Mouse (Mus musculus): ENCODE measurements at regions not wholly inside any gene's neighbourhood (a gene's known extent, or its start where the extent isn't known, plus 50 kb on each side); places are given as distances from the start of the nearest gene placed in this dataset.
"Not testable (repeated sequence)": the region's sequence is repeated elsewhere in the genome, so short reads cannot be mapped to it uniquely, and the experiment has no call there.

GRCm38 (mm10) chr7:73688451-73688850, 51.7 kb upstream of the Fam174b start:
- TF ChIP-seq CTCF (IDR thresholded peaks at IDR 0.05; ENCODE audit: borderline replicate concordance, insufficient read depth, low read length) (no peak), POLR2A (IDR thresholded peaks at IDR 0.05; ENCODE audit: low read depth, low read length) (no peak)
- Histone ChIP-seq H3K27ac (ENCODE audit: insufficient read depth, low read length) (no peak overlapping the region), H3K4me3 (ENCODE audit: insufficient read depth, low read length) (no peak overlapping the region), H3K4me1 (ENCODE audit: control insufficient read depth, insufficient read depth, low read length) (no peaks in the 10 kb centered on the region)

- not testable (repeated sequence) for H3K4me3 ChIP-seq (ENCODE audit: insufficient read depth, low read length); H3K27ac ChIP-seq (ENCODE audit: insufficient read depth, low read length); H3K4me1 ChIP-seq (ENCODE audit: control insufficient read depth, insufficient read depth, low read length)
These were observed 53.9 kb upstream of the Fam174b start for GRCm38 (mm10) chr7:73686245-73686644.

GRCm38 (mm10) chr7:73682756-73683155, 57.3 kb upstream of the Fam174b start:
- no peak for TF ChIP-seq CTCF (IDR thresholded peaks at IDR 0.05; ENCODE audit: borderline replicate concordance, insufficient read depth, low read length)
- TF ChIP-seq POLR2A (IDR thresholded peaks at IDR 0.05; ENCODE audit: low read depth, low read length), result no peak
- H3K27ac ChIP-seq (ENCODE audit: insufficient read depth, low read length), result no peak overlapping the region
- no peak overlapping the region for H3K4me3 ChIP-seq (ENCODE audit: insufficient read depth, low read length)
- H3K4me1 ChIP-seq (ENCODE audit: control insufficient read depth, insufficient read depth, low read length), result no peaks in the 10 kb centered on the region

DNA sequence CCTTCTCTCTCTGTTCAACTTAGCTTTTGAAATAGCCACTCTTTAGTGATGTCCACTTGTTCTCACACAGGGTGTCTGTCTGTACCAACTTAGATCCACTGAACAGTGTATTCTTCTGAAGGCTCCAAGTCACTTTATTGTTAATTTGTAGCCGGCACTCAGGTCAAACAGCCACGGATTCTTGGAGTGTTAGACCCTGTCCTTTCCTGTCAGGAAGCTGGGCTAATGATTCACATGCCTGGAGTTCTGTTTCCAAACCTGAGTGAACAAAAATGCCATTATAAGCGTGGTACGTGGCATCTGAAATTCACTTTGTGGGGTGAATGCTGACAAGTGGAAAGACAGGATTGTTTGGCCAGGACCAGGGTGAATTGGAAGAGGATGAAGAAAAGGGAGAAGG, 69.5 kb upstream of the Fam174b start:
- no peak overlapping the region for H3K4me3 ChIP-seq (ENCODE audit: insufficient read depth, low read length)
- no peak for TF ChIP-seq CTCF (IDR thresholded peaks at IDR 0.05; ENCODE audit: borderline replicate concordance, insufficient read depth, low read length)
- no peak for TF ChIP-seq POLR2A (IDR thresholded peaks at IDR 0.05; ENCODE audit: low read depth, low read length)
- no peak overlapping the region for H3K27ac ChIP-seq (ENCODE audit: insufficient read depth, low read length)
- H3K4me1 ChIP-seq (ENCODE audit: control insufficient read depth, insufficient read depth, low read length), result no peaks in the 10 kb centered on the region

GRCm38 (mm10) chr7:73668791-73669190, 71.3 kb upstream of the Fam174b start:
- no peak overlapping the region for H3K4me3 ChIP-seq (ENCODE audit: insufficient read depth, low read length)
- H3K27ac ChIP-seq (ENCODE audit: insufficient read depth, low read length), result no peak overlapping the region
- H3K4me1 ChIP-seq (ENCODE audit: control insufficient read depth, insufficient read depth, low read length), result no peaks in the 10 kb centered on the region
- TF ChIP-seq CTCF (IDR thresholded peaks at IDR 0.05; ENCODE audit: borderline replicate concordance, insufficient read depth, low read length) (no peak), POLR2A (IDR thresholded peaks at IDR 0.05; ENCODE audit: low read depth, low read length) (no peak)

DNA sequence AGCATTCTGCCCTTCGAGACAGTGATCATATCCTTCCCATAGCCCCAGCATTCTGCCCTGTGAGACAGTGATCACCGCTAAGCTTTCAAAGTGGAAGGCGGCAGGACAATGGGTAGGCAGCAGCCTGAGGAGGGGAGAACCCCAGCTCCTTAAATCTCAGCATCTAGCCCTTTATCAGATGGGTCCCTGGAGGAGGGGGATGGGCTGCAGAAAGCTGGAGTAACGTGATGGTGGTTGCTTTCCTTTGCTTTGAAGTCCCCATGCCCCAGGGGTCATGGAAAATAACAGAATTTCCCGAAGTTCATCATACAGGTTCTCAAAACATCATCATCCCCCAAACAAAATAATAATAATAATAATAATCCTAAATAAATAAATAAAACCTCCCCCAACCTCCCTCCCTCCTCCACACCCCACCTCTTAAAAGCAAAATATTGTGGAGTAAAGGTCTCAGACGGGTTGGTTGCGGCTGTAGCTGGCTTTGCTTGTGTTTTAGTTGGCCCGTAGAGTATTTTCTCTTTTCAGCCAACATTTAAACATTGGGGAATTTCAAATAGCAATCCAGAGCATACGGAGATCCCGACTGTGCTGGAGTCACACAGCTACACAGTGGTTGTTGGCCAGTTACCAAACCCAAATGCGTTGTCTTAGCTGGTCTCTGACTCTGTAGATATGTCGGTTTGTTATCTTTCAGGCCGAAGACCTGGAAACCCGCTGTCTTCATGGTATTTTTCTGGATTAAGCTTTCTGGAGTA, 73.0 kb upstream of the Fam174b start:
- TF ChIP-seq POLR2A (IDR thresholded peaks at IDR 0.05; ENCODE audit: low read depth, low read length), result no peak
- no peak for TF ChIP-seq CTCF (IDR thresholded peaks at IDR 0.05; ENCODE audit: borderline replicate concordance, insufficient read depth, low read length)
- H3K4me1 ChIP-seq (ENCODE audit: control insufficient read depth, insufficient read depth, low read length), result no peaks in the 10 kb centered on the region
- no peak overlapping the region for H3K27ac ChIP-seq (ENCODE audit: insufficient read depth, low read length)
- H3K4me3 ChIP-seq (ENCODE audit: insufficient read depth, low read length), result no peak overlapping the region

- no peak overlapping the region for H3K4me3 ChIP-seq (ENCODE audit: insufficient read depth, low read length)
- no peak for TF ChIP-seq POLR2A (IDR thresholded peaks at IDR 0.05; ENCODE audit: low read depth, low read length)
- TF ChIP-seq CTCF (IDR thresholded peaks at IDR 0.05; ENCODE audit: borderline replicate concordance, insufficient read depth, low read length), result no peak
- H3K27ac ChIP-seq (ENCODE audit: insufficient read depth, low read length), result no peak overlapping the region
- H3K4me1 ChIP-seq (ENCODE audit: control insufficient read depth, insufficient read depth, low read length), result no peaks in the 10 kb centered on the region
These were observed 75.1 kb upstream of the Fam174b start for GRCm38 (mm10) chr7:73664962-73665361.

DNA sequence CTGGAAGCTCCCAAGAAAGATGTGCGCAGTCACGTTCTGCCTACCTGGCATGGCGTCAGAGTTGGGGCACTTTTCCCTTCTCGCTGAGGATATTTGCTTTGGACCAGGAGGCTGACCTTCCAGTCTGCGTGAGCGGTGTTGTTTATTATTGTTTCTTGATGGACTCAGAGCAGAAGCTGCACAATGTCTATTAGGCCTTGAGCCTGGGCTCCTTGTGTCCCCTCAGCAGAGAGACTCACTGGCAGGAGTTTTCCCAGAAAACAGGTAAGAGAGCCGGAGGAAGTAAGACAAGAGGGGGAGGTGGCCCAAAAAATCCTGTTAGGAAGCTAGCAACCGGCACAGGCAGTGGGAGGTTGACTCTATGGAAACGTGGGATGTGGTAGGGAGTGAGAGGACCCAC, 77.6 kb upstream of the Fam174b start:
- TF ChIP-seq CTCF (IDR thresholded peaks at IDR 0.05; ENCODE audit: borderline replicate concordance, insufficient read depth, low read length) (no peak), POLR2A (IDR thresholded peaks at IDR 0.05; ENCODE audit: low read depth, low read length) (no peak)
- H3K4me3 ChIP-seq (ENCODE audit: insufficient read depth, low read length), result no peak overlapping the region
- no peak overlapping the region for H3K27ac ChIP-seq (ENCODE audit: insufficient read depth, low read length)
- H3K4me1 ChIP-seq (ENCODE audit: control insufficient read depth, insufficient read depth, low read length), result no peaks in the 10 kb centered on the region

DNA sequence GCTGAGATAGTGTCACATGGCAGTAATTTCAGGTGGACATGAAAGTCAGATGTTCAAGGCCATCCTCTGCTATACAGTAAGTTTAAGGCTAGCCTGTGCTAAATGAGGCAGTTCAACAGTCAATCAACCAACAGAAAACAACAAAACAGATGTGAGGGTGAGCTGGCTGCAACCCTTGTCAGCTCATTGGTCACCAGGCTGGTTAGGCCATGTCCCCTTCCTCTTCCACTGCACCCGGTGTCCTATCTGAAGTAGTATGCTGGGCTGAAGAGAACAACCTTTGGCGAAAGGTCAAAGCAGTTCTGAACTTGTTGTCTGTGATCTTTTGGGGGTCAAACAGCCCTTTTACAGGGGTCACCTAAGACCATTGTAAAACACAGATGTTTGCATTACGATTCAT, 78.2 kb upstream of the Fam174b start:
- no peak for TF ChIP-seq POLR2A (IDR thresholded peaks at IDR 0.05; ENCODE audit: low read depth, low read length)
- no peak for TF ChIP-seq CTCF (IDR thresholded peaks at IDR 0.05; ENCODE audit: borderline replicate concordance, insufficient read depth, low read length)
- H3K27ac ChIP-seq (ENCODE audit: insufficient read depth, low read length), result no peak overlapping the region
- no peaks in the 10 kb centered on the region for H3K4me1 ChIP-seq (ENCODE audit: control insufficient read depth, insufficient read depth, low read length)
- no peak overlapping the region for H3K4me3 ChIP-seq (ENCODE audit: insufficient read depth, low read length)

- Histone ChIP-seq H3K4me3 (ENCODE audit: insufficient read depth, low read length) (no peak overlapping the region), H3K4me1 (ENCODE audit: control insufficient read depth, insufficient read depth, low read length) (no peaks in the 10 kb centered on the region), H3K27ac (ENCODE audit: insufficient read depth, low read length) (no peak overlapping the region)
- TF ChIP-seq POLR2A (IDR thresholded peaks at IDR 0.05; ENCODE audit: low read depth, low read length), result no peak
These were observed 80.6 kb upstream of the Fam174b start for GRCm38 (mm10) chr7:73659551-73659950.

DNA sequence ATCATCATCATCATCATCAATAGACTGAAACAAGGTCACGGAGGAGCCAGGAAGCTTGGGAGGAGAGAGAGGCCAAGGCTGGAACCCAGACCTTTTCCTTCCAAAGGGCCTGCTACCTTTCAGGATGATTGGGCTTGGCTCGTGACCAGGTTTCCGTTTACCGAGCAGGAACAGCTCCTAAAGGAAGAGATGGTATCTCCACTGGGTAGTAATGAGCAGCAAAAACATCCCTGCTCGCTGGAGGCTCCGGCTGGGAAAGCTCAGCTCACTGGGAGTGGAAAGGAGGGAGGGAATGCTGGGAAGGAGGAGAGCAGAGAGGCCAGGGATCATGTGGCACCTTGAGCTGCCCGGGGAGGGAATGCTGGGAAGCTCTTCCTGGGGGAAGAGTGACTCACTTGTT, 82.8 kb upstream of the Fam174b start:
- H3K27ac ChIP-seq (ENCODE audit: insufficient read depth, low read length), result no peak overlapping the region
- no peak for TF ChIP-seq POLR2A (IDR thresholded peaks at IDR 0.05; ENCODE audit: low read depth, low read length)
- no peak for TF ChIP-seq CTCF (IDR thresholded peaks at IDR 0.05; ENCODE audit: borderline replicate concordance, insufficient read depth, low read length)
- no peak overlapping the region for H3K4me3 ChIP-seq (ENCODE audit: insufficient read depth, low read length)
- H3K4me1 ChIP-seq (ENCODE audit: control insufficient read depth, insufficient read depth, low read length), result no peaks in the 10 kb centered on the region

GRCm38 (mm10) chr7:73656424-73656795, 83.7 kb upstream of the Fam174b start:
- H3K4me3 ChIP-seq (ENCODE audit: insufficient read depth, low read length); H3K27ac ChIP-seq (ENCODE audit: insufficient read depth, low read length); H3K4me1 ChIP-seq (ENCODE audit: control insufficient read depth, insufficient read depth, low read length): not testable (repeated sequence)
